Mouse (Mus musculus): ENCODE measurements around the gene Rsad2. TPM values are rescaled to one million over a fixed set of nuclear protein-coding genes. Genes with fewer than 3 reads are reported as not detected.

Rsad2 gene
- polyA plus RNA-seq, 1 experiment from 2014 or later, result 0.60 TPM

GRCm38 (mm10) chr12:26470042-26470409 is 13.8 kb upstream of the Rsad2 start:
- Histone ChIP-seq H3K4me3 (peak overlapping the region; percentile 80), H3K4me1 (peaks cover 9% of the 10 kb centered on the region), H3K27ac (peak overlapping the region; percentile 90; the same call in 1 of the 2 replicates), H3K36me3 (no peaks in the 10 kb centered on the region), H3K9me3 (no peaks in the 10 kb centered on the region), H3K27me3 (ENCODE audit: insufficient read depth, poor library complexity, severe bottlenecking) (peaks cover 7% of the 10 kb centered on the region; the same call in 1 of the 2 replicates)
- 34% methylated on average over 6 of the region's 6 CpGs for WGBS
- DNase-seq (ENCODE audit: low spot score), result no peak

GRCm38 (mm10) chr12:26469098-26470041 is 13.1 kb upstream of the Rsad2 start, which contains the start of gene Cmpk2:
Cmpk2 (plus strand) TSS chr12:26469204.
- peaks cover 7% of the 10 kb centered on the region; the same call in 1 of the 2 replicates for H3K27me3 ChIP-seq (ENCODE audit: insufficient read depth, poor library complexity, severe bottlenecking)
- under 1% methylated on average over 69 of the region's 69 CpGs for WGBS

GRCm38 (mm10) chr12:26465600-26465999 is 9.3 kb upstream of the Rsad2 start:
- WGBS, result 79% methylated on average over 5 of the region's 5 CpGs
- Histone ChIP-seq H3K4me3 (no peak overlapping the region), H3K27ac (no peak overlapping the region), H3K4me1 (peaks cover 9% of the 10 kb centered on the region), H3K9me3 (no peaks in the 10 kb centered on the region), H3K36me3 (no peaks in the 10 kb centered on the region), H3K27me3 (ENCODE audit: insufficient read depth, poor library complexity, severe bottlenecking) (peaks cover under 1% of the 10 kb centered on the region; the same call in 1 of the 2 replicates)
- DNase-seq (ENCODE audit: low spot score), result no peak

More at GRCm38 (mm10) chr12:26469098-26470041, 13.1 kb upstream of the Rsad2 start, which contains the start of gene Cmpk2:
- H3K36me3 ChIP-seq, result no peaks in the 10 kb centered on the region
- H3K9me3 ChIP-seq, result no peaks in the 10 kb centered on the region
- H3K4me1 ChIP-seq, result peaks cover 9% of the 10 kb centered on the region
- peak; percentile 92 for DNase-seq (ENCODE audit: low spot score)
- peak within 1 kb of the TSS; percentile 80 for H3K4me3 ChIP-seq
- peak within 1 kb of the TSS; percentile 90 for H3K27ac ChIP-seq

- no peak overlapping the region for H3K27ac ChIP-seq
- H3K27me3 ChIP-seq (ENCODE audit: insufficient read depth, poor library complexity, severe bottlenecking), result no peaks in the 10 kb centered on the region
- H3K9me3 ChIP-seq, result no peaks in the 10 kb centered on the region
- peaks cover 13% of the 10 kb centered on the region; the same call in 1 of the 2 replicates for H3K4me1 ChIP-seq
- H3K36me3 ChIP-seq, result no peaks in the 10 kb centered on the region
- 55% methylated on average over 2 of the region's 2 CpGs for WGBS
- DNase-seq (ENCODE audit: low spot score), result no peak
- no peak overlapping the region for H3K4me3 ChIP-seq
Measured at GRCm38 (mm10) chr12:26460091-26460490, 3.8 kb upstream of the Rsad2 start.

GRCm38 (mm10) chr12:26454682-26455081 is 1.6 kb downstream of the Rsad2 start:
- 53% methylated on average over 5 of the region's 5 CpGs for WGBS
- no peak for DNase-seq (ENCODE audit: low spot score)
- H3K36me3 ChIP-seq, result no peaks in the 10 kb centered on the region
- no peak overlapping the region for H3K27ac ChIP-seq
- no peaks in the 10 kb centered on the region for H3K9me3 ChIP-seq
- H3K27me3 ChIP-seq (ENCODE audit: insufficient read depth, poor library complexity, severe bottlenecking), result no peaks in the 10 kb centered on the region
- peaks cover 11% of the 10 kb centered on the region; the same call in 1 of the 2 replicates for H3K4me1 ChIP-seq
- no peak overlapping the region for H3K4me3 ChIP-seq

GRCm38 (mm10) chr12:26452951-26453350 is 3.3 kb downstream of the Rsad2 start:
- Histone ChIP-seq H3K27ac (no peak overlapping the region), H3K4me3 (no peak overlapping the region), H3K36me3 (no peaks in the 10 kb centered on the region), H3K4me1 (peaks cover 11% of the 10 kb centered on the region; the same call in 1 of the 2 replicates), H3K9me3 (no peaks in the 10 kb centered on the region), H3K27me3 (ENCODE audit: insufficient read depth, poor library complexity, severe bottlenecking) (no peaks in the 10 kb centered on the region)
- 56% methylated on average over 4 of the region's 4 CpGs for WGBS
- no peak for DNase-seq (ENCODE audit: low spot score)

- Histone ChIP-seq H3K27ac (no peak overlapping the region), H3K36me3 (no peaks in the 10 kb centered on the region), H3K4me1 (peaks cover 8% of the 10 kb centered on the region; the same call in 1 of the 2 replicates), H3K27me3 (ENCODE audit: insufficient read depth, poor library complexity, severe bottlenecking) (no peaks in the 10 kb centered on the region), H3K4me3 (no peak overlapping the region), H3K9me3 (no peaks in the 10 kb centered on the region)
- no peak for DNase-seq (ENCODE audit: low spot score)
- WGBS, result 36% methylated on average over 1 of the region's 1 CpGs
Measured at GRCm38 (mm10) chr12:26451150-26451549, 5.1 kb downstream of the Rsad2 start.

GRCm38 (mm10) chr12:26449483-26449882 is 6.8 kb downstream of the Rsad2 start:
- Histone ChIP-seq H3K4me1 (peaks cover 4% of the 10 kb centered on the region; the same call in 1 of the 2 replicates), H3K36me3 (no peaks in the 10 kb centered on the region), H3K9me3 (no peaks in the 10 kb centered on the region), H3K4me3 (no peak overlapping the region), H3K27me3 (ENCODE audit: insufficient read depth, poor library complexity, severe bottlenecking) (no peaks in the 10 kb centered on the region), H3K27ac (no peak overlapping the region)
- 98% methylated on average over 2 of the region's 2 CpGs for WGBS
- no peak for DNase-seq (ENCODE audit: low spot score)

GRCm38 (mm10) chr12:26446377-26447045 is 9.7 kb downstream of the Rsad2 start:
- Histone ChIP-seq H3K4me1 (no peaks in the 10 kb centered on the region), H3K4me3 (no peak overlapping the region), H3K36me3 (no peaks in the 10 kb centered on the region), H3K9me3 (no peaks in the 10 kb centered on the region), H3K27ac (no peak overlapping the region), H3K27me3 (ENCODE audit: insufficient read depth, poor library complexity, severe bottlenecking) (no peaks in the 10 kb centered on the region)
- DNase-seq (ENCODE audit: low spot score), result no peak
- WGBS, result 74% methylated on average over 4 of the region's 4 CpGs

- H3K36me3 ChIP-seq, result no peaks in the 10 kb centered on the region
- no peaks in the 10 kb centered on the region for H3K27me3 ChIP-seq (ENCODE audit: insufficient read depth, poor library complexity, severe bottlenecking)
- WGBS, result 84% methylated on average over 2 of the region's 2 CpGs
- H3K4me1 ChIP-seq, result no peaks in the 10 kb centered on the region
- H3K9me3 ChIP-seq, result no peaks in the 10 kb centered on the region
- no peak overlapping the region for H3K27ac ChIP-seq
- DNase-seq (ENCODE audit: low spot score), result no peak
- no peak overlapping the region for H3K4me3 ChIP-seq
Measured at GRCm38 (mm10) chr12:26444511-26444910, 11.7 kb downstream of the Rsad2 start.

- Histone ChIP-seq H3K27ac (no peak overlapping the region), H3K36me3 (no peaks in the 10 kb centered on the region), H3K4me1 (no peaks in the 10 kb centered on the region), H3K27me3 (ENCODE audit: insufficient read depth, poor library complexity, severe bottlenecking) (no peaks in the 10 kb centered on the region), H3K4me3 (no peak overlapping the region), H3K9me3 (no peaks in the 10 kb centered on the region)
- 1% methylated on average over 2 of the region's 2 CpGs for WGBS
- no peak for DNase-seq (ENCODE audit: low spot score)
Measured at GRCm38 (mm10) chr12:26444054-26444453, 12.2 kb downstream of the Rsad2 start.

- no peak overlapping the region for H3K4me3 ChIP-seq
- WGBS, result 74% methylated on average over 3 of the region's 3 CpGs
Measured at GRCm38 (mm10) chr12:26439366-26439765, 16.9 kb downstream of the Rsad2 start.

GRCm38 (mm10) chr12:26437950-26438349 is 18.3 kb downstream of the Rsad2 start:
- no peak overlapping the region for H3K27ac ChIP-seq
- 74% methylated on average over 3 of the region's 3 CpGs for WGBS
- H3K27me3 ChIP-seq (ENCODE audit: insufficient read depth, poor library complexity, severe bottlenecking), result no peaks in the 10 kb centered on the region
- H3K36me3 ChIP-seq, result no peaks in the 10 kb centered on the region
- no peaks in the 10 kb centered on the region for H3K4me1 ChIP-seq
- H3K9me3 ChIP-seq, result no peaks in the 10 kb centered on the region
- no peak overlapping the region for H3K4me3 ChIP-seq
- no peak for DNase-seq (ENCODE audit: low spot score)

More at GRCm38 (mm10) chr12:26439366-26439765, 16.9 kb downstream of the Rsad2 start:
- DNase-seq (ENCODE audit: low spot score), result no peak
- H3K27ac ChIP-seq, result no peak overlapping the region
- no peaks in the 10 kb centered on the region for H3K9me3 ChIP-seq
- no peaks in the 10 kb centered on the region for H3K4me1 ChIP-seq
- H3K27me3 ChIP-seq (ENCODE audit: insufficient read depth, poor library complexity, severe bottlenecking), result no peaks in the 10 kb centered on the region
- no peaks in the 10 kb centered on the region for H3K36me3 ChIP-seq

Measured in heart, embryonic 10.5 days (tissue).